Mouse (Mus musculus) cortical plate, adult 2 months (tissue): Measurements from ENCODE around the gene Slc19a1. TPM values are rescaled to one million over a fixed set of nuclear protein-coding genes. Genes with fewer than 3 reads are reported as not detected.

ENCODE experiments used
- H3K27ac ChIP-seq: fragments of 200-500 bp; 2 replicates; pipeline ENCODE4 v1.5.1; 2012; ENCODE audit warnings: low read length, control low read depth, inconsistent platforms; ENCODE audit not compliant: insufficient read depth
- H3K4me1 ChIP-seq: fragments of 200-500 bp; 2 replicates; pipeline ENCODE4 v1.6.1; 2011; ENCODE audit warnings: low read length; ENCODE audit not compliant: control insufficient read depth, insufficient read depth
- H3K4me3 ChIP-seq: fragments of 200-500 bp; 2 replicates; pipeline ENCODE4 v1.5.1; 2011; ENCODE audit warnings: mild to moderate bottlenecking, low read length, control low read depth; ENCODE audit not compliant: insufficient read depth
- CTCF ChIP-seq: fragments of 200-500 bp; IDR thresholded peaks from 2 replicates; pipeline ENCODE4 v1.5.1; 2011; ENCODE audit warnings: mild to moderate bottlenecking, control low read depth, low read length; ENCODE audit not compliant: insufficient read depth; ENCODE audit errors: extremely low read depth
- POLR2A ChIP-seq: fragments of 200-500 bp; IDR thresholded peaks from 2 replicates; pipeline ENCODE4 v1.6.1; 2011; ENCODE audit warnings: mild to moderate bottlenecking, low read length, control low read depth; ENCODE audit not compliant: insufficient read depth; ENCODE audit errors: extremely low read depth
- polyA plus RNA-seq: library from polyadenylated mRNA; depleted of rRNA; stranded (reverse); fragments of >200 nt; gene quantifications from 2 replicates; pipeline ENCODE4 v1.2.3, GENCODE M21; 2012

Gene Slc19a1
- polyA plus RNA-seq, 1 experiment: 37.9 TPM

- no peak overlapping the region for H3K4me3 ChIP-seq
- no peak overlapping the region for H3K27ac ChIP-seq
- H3K4me1 ChIP-seq: no peaks in the 10 kb centered on the region
- TF ChIP-seq POLR2A (no peak), CTCF (no peak)
Observed at GRCm38 (mm10) chr10:77064239-77064638, 32.2 kb downstream of the Slc19a1 start.

- TF ChIP-seq CTCF (no peak), POLR2A (no peak)
- Histone ChIP-seq H3K4me1 (no peaks in the 10 kb centered on the region), H3K27ac (no peak overlapping the region), H3K4me3 (no peak overlapping the region)
Observed at GRCm38 (mm10) chr10:77064659-77065058, 32.6 kb downstream of the Slc19a1 start.

GRCm38 (mm10) chr10:77068469-77068868, 36.4 kb downstream of the Slc19a1 start:
- Histone ChIP-seq H3K27ac (no peak overlapping the region), H3K4me3 (no peak overlapping the region), H3K4me1 (no peaks in the 10 kb centered on the region)
- TF ChIP-seq CTCF (no peak), POLR2A (no peak)

- H3K4me1 ChIP-seq: no peaks in the 10 kb centered on the region
- H3K27ac ChIP-seq: no peak overlapping the region
- TF ChIP-seq POLR2A: no peak
- TF ChIP-seq CTCF: peak; percentile 79
- H3K4me3 ChIP-seq: no peak overlapping the region
Observed at GRCm38 (mm10) chr10:77070072-77070471, 38.0 kb downstream of the Slc19a1 start.

GRCm38 (mm10) chr10:77074276-77074974, 42.4 kb downstream of the Slc19a1 start:
- Histone ChIP-seq H3K4me1 (no peaks in the 10 kb centered on the region), H3K27ac (no peak overlapping the region), H3K4me3 (no peak overlapping the region)
- TF ChIP-seq CTCF (no peak), POLR2A (no peak)

GRCm38 (mm10) chr10:77078456-77078855, 46.4 kb downstream of the Slc19a1 start:
- Histone ChIP-seq H3K27ac (no peak overlapping the region), H3K4me1 (no peaks in the 10 kb centered on the region)
- TF ChIP-seq POLR2A (no peak), CTCF (no peak)

GRCm38 (mm10) chr10:77078961-77079360, 46.9 kb downstream of the Slc19a1 start:
- Histone ChIP-seq H3K4me1 (no peaks in the 10 kb centered on the region), H3K4me3 (no peak overlapping the region), H3K27ac (no peak overlapping the region)
- no peak for TF ChIP-seq CTCF
- TF ChIP-seq POLR2A: no peak

More at GRCm38 (mm10) chr10:77078456-77078855, 46.4 kb downstream of the Slc19a1 start:
- H3K4me3 ChIP-seq: no peak overlapping the region

- TF ChIP-seq POLR2A (no peak), CTCF (peak; percentile 99)
- Histone ChIP-seq H3K4me1 (no peaks in the 10 kb centered on the region), H3K4me3 (no peak overlapping the region), H3K27ac (no peak overlapping the region)
Observed at GRCm38 (mm10) chr10:77082453-77082852, 50.4 kb downstream of the Slc19a1 start.

GRCm38 (mm10) chr10:77082921-77083320, 50.9 kb downstream of the Slc19a1 start:
- Histone ChIP-seq H3K4me3 (no peak overlapping the region), H3K27ac (no peak overlapping the region), H3K4me1 (no peaks in the 10 kb centered on the region)
- no peak for TF ChIP-seq POLR2A
- TF ChIP-seq CTCF: no peak

- Histone ChIP-seq H3K27ac (no peak overlapping the region), H3K4me1 (no peaks in the 10 kb centered on the region), H3K4me3 (no peak overlapping the region)
- TF ChIP-seq POLR2A (no peak), CTCF (no peak)
Observed at GRCm38 (mm10) chr10:77084568-77084967, 52.5 kb downstream of the Slc19a1 start.
